Mouse (Mus musculus) lung, adult 2 months (tissue): Measurements from ENCODE around the gene Usp6nl. TPM values are rescaled to one million over a fixed set of nuclear protein-coding genes. Genes with fewer than 3 reads are reported as not detected.
A peak's percentile ranks its signal among the peaks of the same experiment; 100 is the strongest.

ENCODE experiments used
- DNase-seq: peaks from one replicate; pipeline ENCODE4 v3.0.0; 2022
- H3K4me1 ChIP-seq: fragments of 200-500 bp; 2 replicates; pipeline ENCODE4 v1.6.1; 2011; ENCODE audit warnings: low read length; ENCODE audit not compliant: control insufficient read depth, insufficient read depth
- H3K4me3 ChIP-seq: fragments of 200-500 bp; replicated peaks from 2 replicates; pipeline ENCODE3; 2011; ENCODE audit warnings: low read depth, mild to moderate bottlenecking, control low read depth, low read length; ENCODE audit errors: extremely low read depth
- CTCF ChIP-seq: fragments of 200-500 bp; IDR thresholded peaks from 2 replicates; pipeline ENCODE4 v1.5.1; 2011; ENCODE audit warnings: mild to moderate bottlenecking, low read length, control low read depth; ENCODE audit not compliant: insufficient read depth
- POLR2A ChIP-seq: fragments of 200-500 bp; IDR thresholded peaks from 2 replicates; pipeline ENCODE4 v1.6.1; 2011; ENCODE audit warnings: low read depth, mild to moderate bottlenecking, control low read depth, low read length, borderline replicate concordance; ENCODE audit errors: extremely low read depth
- WGBS: fragments of 180-500 bp; shearing (Covaris S2); methylation state at CpG from one replicate; pipeline ENCODE4 v1.1.7; 2018; 5-methylcytosine and 5-hydroxymethylcytosine counted together
- polyA plus RNA-seq: library from polyadenylated mRNA; depleted of rRNA; stranded (reverse); fragments of >200 nt; gene quantifications from 2 replicates; pipeline ENCODE4 v1.2.3, GENCODE M21; 2012

Usp6nl gene
- polyA plus RNA-seq, 1 experiment = 19.9 TPM

DNA sequence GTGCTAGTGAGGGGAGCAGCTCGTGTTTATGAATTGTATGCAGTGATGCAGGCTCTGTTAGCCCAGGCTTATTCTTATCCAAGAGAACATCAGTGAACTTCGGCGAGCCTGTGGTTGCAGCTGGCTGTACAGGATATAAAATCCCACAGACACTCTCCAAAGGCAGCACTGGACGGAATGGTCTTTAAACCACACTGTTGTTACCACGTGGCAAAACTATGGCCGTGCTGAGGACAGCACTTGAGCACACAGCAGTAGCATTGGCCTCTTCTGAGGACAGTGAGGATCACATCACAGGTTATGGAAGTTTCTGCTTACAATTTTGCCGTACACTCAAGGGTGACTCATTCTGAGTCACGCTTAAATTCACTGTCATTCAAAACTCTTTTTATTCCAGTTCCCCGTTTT is 44.1 kb downstream of the Usp6nl start:
- DNase-seq = peak; percentile 1
- peaks cover 6% of the 10 kb centered on the region for H3K4me1 ChIP-seq
- no peak overlapping the region for H3K4me3 ChIP-seq
- WGBS = 39% methylated on average over 9 of the region's 9 CpGs
- TF ChIP-seq CTCF (no peak), POLR2A (no peak)

DNA sequence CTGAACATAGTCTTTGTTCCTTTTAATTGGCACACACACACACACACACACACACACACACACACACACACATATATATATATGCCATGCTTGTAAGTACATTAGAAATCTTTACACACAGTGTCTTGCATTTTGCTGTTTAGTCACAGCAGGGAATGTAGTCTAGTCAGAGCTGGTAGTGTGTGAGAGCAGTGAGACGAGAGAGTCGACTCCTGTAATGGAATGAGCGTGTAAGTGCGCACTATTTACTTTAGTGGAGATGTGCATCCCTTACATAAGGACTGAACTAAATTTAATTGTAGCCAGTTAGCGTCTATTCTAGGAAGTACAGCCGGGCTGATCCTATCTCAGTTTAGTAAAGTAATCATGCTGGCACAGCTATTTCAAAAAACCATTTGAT is 44.5 kb downstream of the Usp6nl start:
- TF ChIP-seq CTCF (no peak), POLR2A (no peak)
- 49% methylated on average over 6 of the region's 6 CpGs for WGBS
- DNase-seq = no peak
- Histone ChIP-seq H3K4me3 (no peak overlapping the region), H3K4me1 (peaks cover 6% of the 10 kb centered on the region)

DNA sequence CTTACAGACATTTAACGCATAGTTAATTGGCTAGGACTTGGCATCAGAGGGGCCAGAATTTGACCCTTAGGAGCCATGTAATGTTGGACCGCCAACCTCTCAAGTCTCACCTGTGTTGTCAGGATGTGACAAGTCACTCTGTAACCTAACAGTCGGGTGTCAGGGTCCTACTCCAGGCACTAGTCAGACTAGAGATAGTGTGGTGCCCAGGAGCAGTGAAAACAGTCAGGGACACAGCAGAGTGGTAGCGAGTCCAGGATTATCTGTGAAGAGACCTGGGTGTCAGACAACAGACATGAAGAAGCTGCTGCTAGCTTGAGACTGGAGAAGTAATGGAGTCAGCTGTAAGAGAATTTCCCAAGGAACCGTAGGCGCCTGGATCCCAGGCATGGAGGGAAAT is 45.0 kb downstream of the Usp6nl start:
- DNase-seq = peak; percentile 3
- Histone ChIP-seq H3K4me1 (peaks cover 6% of the 10 kb centered on the region), H3K4me3 (no peak overlapping the region)
- TF ChIP-seq POLR2A (no peak), CTCF (no peak)
- 81% methylated on average over 6 of the region's 6 CpGs for WGBS

DNA sequence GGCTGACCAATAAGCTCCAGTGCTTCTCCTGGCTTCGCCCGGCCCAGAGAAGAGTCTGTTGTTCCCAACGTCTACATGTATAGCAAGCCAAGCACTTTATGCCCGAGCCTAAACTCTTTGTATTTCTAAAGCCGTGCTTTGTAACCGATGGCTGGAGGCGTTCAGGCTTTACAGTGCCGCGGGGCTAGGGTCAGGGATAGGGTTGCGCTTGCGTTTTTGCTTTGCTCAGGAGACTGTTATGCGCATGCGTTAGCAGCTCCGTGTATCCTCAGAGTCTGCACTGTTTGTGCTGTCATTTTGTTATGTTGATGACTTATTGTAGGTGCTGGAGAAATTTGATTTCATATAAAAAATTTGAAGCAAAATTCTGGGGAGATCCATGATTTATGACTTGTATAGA is 51.7 kb downstream of the Usp6nl start:
- TF ChIP-seq POLR2A (no peak), CTCF (no peak)
- H3K4me3 ChIP-seq = no peak overlapping the region
- WGBS = 94% methylated on average over 14 of the region's 14 CpGs
- peaks cover 11% of the 10 kb centered on the region for H3K4me1 ChIP-seq
- no peak for DNase-seq

DNA sequence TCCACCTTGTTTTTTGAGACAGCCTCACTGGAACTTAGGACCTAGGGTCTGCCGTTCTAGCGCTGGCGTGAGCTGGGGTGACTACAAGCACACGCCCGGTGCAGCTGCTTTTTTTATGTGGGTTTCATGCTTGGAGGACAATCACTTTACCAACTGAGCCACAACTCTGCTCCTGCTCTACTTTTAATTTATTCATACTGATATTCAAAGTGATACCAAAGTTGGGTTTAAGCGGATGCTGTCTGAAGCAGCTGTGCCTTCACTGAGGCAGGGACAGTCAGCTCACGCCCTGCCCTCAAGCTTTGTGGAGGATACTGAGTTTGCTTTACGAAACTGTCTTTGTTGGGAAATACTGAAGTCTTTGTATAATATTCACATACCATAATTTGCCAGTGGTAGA is 53.6 kb downstream of the Usp6nl start:
- Histone ChIP-seq H3K4me1 (peaks cover 23% of the 10 kb centered on the region), H3K4me3 (no peak overlapping the region)
- 77% methylated on average over 8 of the region's 8 CpGs for WGBS
- DNase-seq = no peak
- TF ChIP-seq POLR2A = no peak
- no peak for TF ChIP-seq CTCF

DNA sequence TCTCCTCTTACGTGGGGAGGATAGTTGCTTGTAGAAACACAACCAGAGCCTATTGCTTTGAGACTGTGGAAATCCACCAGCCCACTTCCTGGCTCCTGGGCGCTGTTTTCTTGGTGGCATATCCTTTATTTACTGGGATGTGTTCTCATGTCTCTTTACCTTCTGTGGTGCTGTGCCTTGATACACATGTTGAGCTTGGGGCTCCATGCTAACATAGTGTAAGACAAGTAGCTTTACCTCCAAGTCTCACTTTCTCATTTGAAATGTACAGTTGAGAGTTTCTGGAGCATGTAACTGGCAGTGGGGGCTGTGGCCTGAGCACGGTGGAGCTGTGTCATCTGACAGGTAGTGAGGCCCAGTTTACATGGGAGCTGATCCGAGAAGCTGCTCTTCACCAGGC is 54.5 kb downstream of the Usp6nl start:
- no peak for DNase-seq
- peaks cover 23% of the 10 kb centered on the region for H3K4me1 ChIP-seq
- 57% methylated on average over 4 of the region's 4 CpGs for WGBS
- no peak for TF ChIP-seq CTCF
- TF ChIP-seq POLR2A = no peak
- H3K4me3 ChIP-seq = no peak overlapping the region

DNA sequence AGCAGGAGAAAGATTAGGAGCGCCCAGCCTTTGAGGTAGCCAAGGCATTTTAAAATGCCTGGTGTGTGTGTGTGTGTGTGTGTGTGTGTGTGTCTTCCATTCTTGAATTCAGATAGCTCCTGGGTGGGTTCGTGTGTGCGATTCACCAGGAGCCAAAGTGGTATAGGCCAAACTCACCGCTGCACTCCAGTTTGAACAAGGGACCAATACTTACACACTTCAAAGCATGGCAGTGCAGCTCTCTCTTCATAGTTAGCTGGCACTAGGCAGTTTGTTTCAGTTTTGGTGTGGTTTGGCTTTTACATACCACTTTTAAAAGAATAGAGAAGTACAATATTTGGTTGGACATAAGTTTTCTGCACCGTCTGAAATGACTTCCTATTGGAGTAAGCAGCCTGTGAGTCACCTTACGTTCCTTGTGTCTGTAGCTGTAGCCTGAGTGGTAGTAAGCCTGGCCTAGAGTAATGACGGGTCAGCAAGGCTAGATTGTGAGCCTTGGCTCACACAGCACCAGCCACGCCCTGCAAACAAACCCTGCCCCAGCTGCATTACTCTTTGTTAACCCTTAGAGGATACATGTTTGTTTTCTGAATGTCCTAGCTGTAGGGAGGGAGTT is 56.2 kb downstream of the Usp6nl start:
- DNase-seq = no peak
- 41% methylated on average over 8 of the region's 8 CpGs for WGBS
- TF ChIP-seq POLR2A (no peak), CTCF (no peak)
- H3K4me3 ChIP-seq = no peak overlapping the region
- peaks cover 23% of the 10 kb centered on the region for H3K4me1 ChIP-seq

DNA sequence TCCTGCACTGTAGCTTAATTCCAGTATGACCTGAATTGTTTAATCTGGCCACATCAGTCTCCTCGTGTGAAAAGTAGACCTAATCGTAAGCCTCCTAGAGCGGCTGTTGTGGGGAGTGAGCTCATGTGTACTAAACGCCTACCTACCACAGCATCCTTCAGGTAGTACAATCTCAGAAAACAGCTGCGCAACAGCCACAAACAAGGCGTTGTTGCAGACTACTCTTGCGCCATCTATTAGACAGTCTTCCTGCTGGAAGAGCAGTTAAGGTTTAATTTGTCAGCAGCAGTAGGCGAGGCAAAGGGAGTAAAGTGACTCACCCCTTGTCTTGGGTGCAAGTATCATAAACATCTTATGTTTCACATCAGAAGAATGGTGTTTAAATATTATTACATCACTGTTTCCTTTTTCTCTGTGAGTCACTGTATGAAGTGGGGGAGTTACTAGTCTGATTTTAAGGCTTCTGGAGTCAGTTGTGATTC is 57.3 kb downstream of the Usp6nl start:
- peaks cover 23% of the 10 kb centered on the region for H3K4me1 ChIP-seq
- no peak for DNase-seq
- WGBS = 32% methylated on average over 8 of the region's 8 CpGs
- TF ChIP-seq POLR2A = no peak
- no peak for TF ChIP-seq CTCF
- no peak overlapping the region for H3K4me3 ChIP-seq

DNA sequence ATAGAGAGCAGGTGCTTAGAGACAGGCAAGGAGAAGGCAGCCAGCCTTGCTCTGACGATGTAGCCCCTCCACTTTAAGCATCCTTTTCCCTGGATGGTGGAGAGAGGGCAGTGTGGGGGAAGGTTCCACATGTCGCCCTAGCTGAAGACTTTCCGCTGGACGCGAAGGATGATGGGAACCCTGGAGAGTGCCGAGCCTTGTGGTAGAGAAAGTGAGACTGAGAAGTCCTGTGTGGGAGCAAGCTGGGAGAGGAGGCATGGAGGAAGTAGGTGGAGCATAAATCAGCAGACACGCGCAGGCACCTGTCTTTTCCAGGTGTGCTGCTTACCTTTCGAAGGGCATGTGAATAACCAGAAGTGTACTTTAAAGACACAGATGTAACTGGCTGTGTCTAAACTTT is 57.9 kb downstream of the Usp6nl start:
- 66% methylated on average over 9 of the region's 9 CpGs for WGBS
- Histone ChIP-seq H3K4me1 (peaks cover 23% of the 10 kb centered on the region), H3K4me3 (peak overlapping the region; percentile 0)
- no peak for TF ChIP-seq CTCF
- no peak for TF ChIP-seq POLR2A
- no peak for DNase-seq

DNA sequence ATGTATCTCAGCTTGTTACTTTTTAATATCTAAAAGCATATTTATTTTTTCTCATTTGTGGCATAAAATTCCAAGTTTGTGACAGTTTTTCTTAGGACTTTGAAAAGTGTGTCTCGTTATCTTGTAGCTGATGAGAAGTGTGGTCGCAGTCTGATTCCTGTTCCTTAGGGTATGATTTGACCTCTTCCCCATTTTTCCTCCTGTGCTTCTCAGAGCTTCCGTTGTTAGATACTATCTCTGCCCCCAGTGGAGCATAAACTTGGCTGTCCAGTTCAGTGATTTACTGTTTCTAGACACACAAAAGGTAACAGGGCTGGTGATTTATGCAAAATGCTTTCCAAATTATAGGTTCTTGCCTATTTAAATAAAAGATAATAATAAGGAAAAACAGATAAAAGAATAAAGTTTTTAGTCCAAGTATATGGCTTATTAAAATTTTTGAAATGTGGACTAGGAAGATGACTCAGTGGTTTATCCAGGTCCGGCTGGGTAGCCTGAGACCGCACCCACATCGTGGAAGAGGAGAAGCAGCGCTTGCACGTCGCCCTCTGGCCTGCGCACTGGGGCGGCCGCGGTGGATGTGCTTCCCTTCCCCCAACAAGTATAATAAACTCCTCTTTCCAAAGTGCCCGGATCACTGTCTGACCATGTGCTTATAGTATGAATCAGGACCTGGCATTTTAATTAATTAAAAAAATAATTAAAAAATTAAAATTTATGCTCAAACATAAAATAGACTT is 62.1 kb downstream of the Usp6nl start:
- no peak overlapping the region for H3K4me3 ChIP-seq
- no peak for DNase-seq
- peaks cover 9% of the 10 kb centered on the region for H3K4me1 ChIP-seq
- 81% methylated on average over 14 of the region's 14 CpGs for WGBS
- no peak for TF ChIP-seq CTCF
- TF ChIP-seq POLR2A = no peak
